8 mouse cellular contexts compared by ENCODE assay signal in the genomic region with DNA sequence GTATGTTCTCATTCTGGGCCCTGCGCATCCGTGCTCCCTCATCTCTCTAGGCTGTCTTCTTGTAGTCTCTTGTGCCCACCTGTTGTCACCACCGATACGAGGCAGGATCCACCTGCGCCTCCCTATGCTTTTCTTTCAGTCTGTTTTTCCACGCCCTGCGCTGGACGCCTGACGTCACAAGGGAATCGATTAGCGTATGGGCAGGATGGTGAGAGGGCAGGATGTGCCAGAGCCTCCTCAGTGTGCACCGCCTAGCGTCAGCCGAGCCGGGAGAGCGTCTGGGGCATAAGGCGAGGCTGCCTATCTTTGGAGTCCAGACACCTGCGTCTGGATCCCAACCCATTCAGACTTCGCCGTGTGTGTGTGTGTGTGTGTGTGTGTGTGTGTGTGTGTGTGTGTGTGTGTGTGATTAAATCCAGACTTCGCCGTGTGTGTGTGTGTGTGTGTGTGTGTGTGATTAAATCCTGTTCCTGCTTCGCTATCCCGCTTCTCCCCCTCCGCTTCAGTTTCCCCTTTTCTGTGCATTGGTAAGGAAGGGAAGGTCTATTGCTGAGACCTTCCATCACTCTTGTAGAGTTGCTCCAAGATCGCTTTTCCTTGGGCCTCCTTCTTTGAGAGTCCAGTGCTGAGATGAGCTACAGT. TPM values are rescaled to one million over a fixed set of nuclear protein-coding genes. Genes with fewer than 3 reads are reported as not detected.
DNase-seq lines count a peak whose midpoint lies in the region; ATAC-seq and TF ChIP-seq lines count a peak whose summit lies in the region.

No protein-coding gene starts in this region.

- peak overlapping the region; percentile 99 for H3K4me2 ChIP-seq in stomach, embryonic 15.5 days

- 10% methylated on average over 25 of the region's 26 CpGs for WGBS in spleen, adult 2 months
- WGBS in midbrain, embryonic 10.5 days = 8% methylated on average over 26 of the region's 26 CpGs
- 13% methylated on average over 25 of the region's 26 CpGs for WGBS in stomach, embryonic 15.5 days

- H3K9me3 ChIP-seq in midbrain, embryonic 10.5 days (replicated peaks) = no peaks in the 10 kb centered on the region
- no peaks in the 10 kb centered on the region for H3K9me3 ChIP-seq in stomach, embryonic 15.5 days

- H3K27ac ChIP-seq in spleen, adult 2 months (ENCODE audit: insufficient read depth, low read length) = no peak overlapping the region
- 0 out of 2 replicates have a peak overlapping the region, but pooled peaks have one; percentile 13 for H3K27ac ChIP-seq in midbrain, embryonic 10.5 days (replicated peaks)
- H3K27ac ChIP-seq in stomach, embryonic 15.5 days = no peak overlapping the region

- ATAC-seq in stomach, embryonic 15.5 days (ENCODE audit: insufficient read depth, low FRiP score, low read depth) = no peak

- TF ChIP-seq CTCF in spleen, adult 2 months (IDR thresholded peaks at IDR 0.05; ENCODE audit: extremely low read depth, insufficient read depth, insufficient read length, insufficient replicate concordance) = no peak

- peak overlapping the region; percentile 51 for H3K4me3 ChIP-seq in spleen, adult 2 months (ENCODE audit: extremely low read depth, insufficient read depth, insufficient read length)
- H3K4me3 ChIP-seq in midbrain, embryonic 10.5 days = peak overlapping the region; percentile 68
- H3K4me3 ChIP-seq in stomach, embryonic 15.5 days (replicated peaks) = peak overlapping the region; percentile 65

- no peak for TF ChIP-seq POLR2A in spleen, adult 2 months (IDR thresholded peaks at IDR 0.05; ENCODE audit: low read depth, low read length)

- peaks cover 7% of the 10 kb centered on the region; the same call in 1 of the 2 replicates for H3K4me1 ChIP-seq in spleen, adult 2 months (ENCODE audit: control insufficient read depth, insufficient read depth, insufficient read length)
- H3K4me1 ChIP-seq in midbrain, embryonic 10.5 days = peaks cover 19% of the 10 kb centered on the region
- H3K4me1 ChIP-seq in stomach, embryonic 15.5 days = 0 out of 2 replicates have a peak, but pooled peaks cover 4% of the 10 kb centered on the region

- no peaks in the 10 kb centered on the region for H3K27me3 ChIP-seq in spleen, adult 2 months (ENCODE audit: control insufficient read depth, insufficient read depth, low read length)
- peaks cover 60% of the 10 kb centered on the region for H3K27me3 ChIP-seq in midbrain, embryonic 10.5 days (ENCODE audit: low read depth, poor library complexity, severe bottlenecking)
- H3K27me3 ChIP-seq in stomach, embryonic 15.5 days (replicated peaks) = peaks cover 45% of the 10 kb centered on the region

- peak in 1 of 2 experiments; percentile 18 for DNase-seq in spleen, adult 2 months (ENCODE audit: low read depth in 1 of 2, low spot score in 2 of 2)
- no peak for DNase-seq in spleen, adult 12 weeks (ENCODE audit: low spot score)
- DNase-seq in cerebellum, adult 8-10 months = peak; percentile 76
- peak; percentile 78 to 85 for DNase-seq in frontal cortex, postnatal 36 days (ENCODE audit: low spot score in 2 of 2)
- peak; percentile 74 to 83 for DNase-seq in left cerebral cortex, adult 18-20 months (ENCODE audit: low spot score in 2 of 2)
- DNase-seq in midbrain, embryonic 10.5 days (ENCODE audit: low spot score) = peak; percentile 18
- no peak for DNase-seq in yolk sac, embryonic 10.5 days (ENCODE audit: low spot score)

- no peaks in the 10 kb centered on the region for H3K36me3 ChIP-seq in spleen, adult 2 months (ENCODE audit: control insufficient read depth, insufficient read depth, low read length)
- no peaks in the 10 kb centered on the region for H3K36me3 ChIP-seq in midbrain, embryonic 10.5 days
- H3K36me3 ChIP-seq in stomach, embryonic 15.5 days = no peaks in the 10 kb centered on the region

- H3K9ac ChIP-seq in stomach, embryonic 15.5 days = no peak overlapping the region

RNA-seq across cellular contexts. Expression of gene Ablim2, which starts 0.6 kb away (rescaled TPM):
- 5.1 and 5.7 TPM in 2 replicates for polyA plus RNA-seq in spleen, adult 2 months (2012; rRNA removed)
- total RNA-seq in left cerebral cortex, adult 18-20 months (2021) = 100 to 1,000 TPM; 168 to 215 TPM
- polyA plus RNA-seq in midbrain, embryonic 10.5 days (2016; fragmentation: Nextera tagmentation; extraction: Ambion mirVana) = 0.62 and 0.84 TPM in 2 replicates
- 2.8 and 3.4 TPM in 2 replicates for polyA plus RNA-seq in stomach, embryonic 15.5 days (2015; fragmentation: Nextera tagmentation; extraction: Ambion mirVana)

RNA-seq across cellular contexts. Expression of gene Sh3tc1, which starts 17.3 kb away (rescaled TPM):
- polyA plus RNA-seq in spleen, adult 2 months (2012; rRNA removed) = 10.7 and 12.9 TPM in 2 replicates
- total RNA-seq in left cerebral cortex, adult 18-20 months (2021) = 1 to 10 TPM; 2.4 to 2.6 TPM
- 3.6 and 3.8 TPM in 2 replicates for polyA plus RNA-seq in midbrain, embryonic 10.5 days (2016; fragmentation: Nextera tagmentation; extraction: Ambion mirVana)
- polyA plus RNA-seq in stomach, embryonic 15.5 days (2015; fragmentation: Nextera tagmentation; extraction: Ambion mirVana) = 6.5 and 7.4 TPM in 2 replicates

Comparison
In these comparisons a context has a peak if more than half of its experiments do, and no peak if none do; other contexts are left out.
1. DNase-seq: peak in cerebellum, adult 8-10 months (single experiment), frontal cortex, postnatal 36 days (2 of 2), left cerebral cortex, adult 18-20 months (2 of 2) and midbrain, embryonic 10.5 days (single experiment); none in spleen, adult 12 weeks (single experiment) and yolk sac, embryonic 10.5 days (single experiment).
2. Peak in every context shown above with its lines, with median percentiles within 50 percentile points of each other: H3K4me3 ChIP-seq.